Mouse (Mus musculus) adrenal gland, adult 18-20 months (tissue): Measurements from ENCODE around the gene 4930595D18Rik. TPM values are rescaled to one million over a fixed set of nuclear protein-coding genes. Genes with fewer than 3 reads are reported as not detected.

Experiments
- DNase-seq, 2 experiments: peaks; one replicate each; pipeline ENCODE4 v3.0.0; 2021 to 2022; ENCODE audit warnings: low spot score in 2 of 2
- total RNA-seq, 2 experiments: library from RNA; stranded (reverse); gene quantifications; 1 replicate in 1 of 2; 2 replicates in 1 of 2; pipeline ENCODE4 v1.2.3; 2021

Gene 4930595D18Rik
- total RNA-seq, 2 experiments from 2014 or later, result not detected

DNA sequence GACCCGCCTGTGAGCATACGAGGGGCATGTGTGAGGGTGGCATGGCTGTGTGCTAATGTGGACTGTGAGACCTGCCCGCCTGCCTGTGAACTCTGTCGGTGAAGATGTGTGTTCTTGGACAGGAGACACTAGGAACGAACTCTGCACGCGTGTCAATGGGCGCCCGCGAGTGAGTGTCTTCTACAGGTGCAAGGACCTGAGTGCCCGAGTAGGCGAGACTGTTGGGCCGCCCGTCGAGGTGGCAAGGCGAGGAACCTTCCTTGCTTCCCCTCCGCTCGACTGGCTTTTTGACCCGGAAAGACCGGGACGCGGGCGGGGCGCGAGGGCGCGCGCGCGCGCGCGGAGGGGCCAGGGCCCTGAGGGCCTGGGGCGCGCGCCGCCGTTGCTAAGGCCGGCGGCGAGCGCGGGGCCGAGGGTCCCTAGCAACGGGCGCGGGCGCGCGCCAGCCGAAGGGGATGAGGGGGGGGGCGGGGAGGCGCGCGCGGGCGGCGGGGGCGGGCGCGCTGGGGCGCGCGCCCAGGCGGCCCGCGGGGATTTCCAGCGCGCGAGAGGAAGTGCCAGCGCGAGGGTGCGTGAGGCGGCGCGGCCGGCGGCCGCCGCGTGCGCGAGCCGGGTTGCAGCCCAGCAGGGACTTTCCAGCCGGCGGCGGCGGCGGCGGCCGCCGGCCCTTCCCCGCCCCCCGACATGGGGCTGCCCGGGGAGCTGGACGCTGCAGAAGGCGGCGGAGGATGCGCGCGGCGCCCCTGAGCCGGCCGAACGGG is 18.3 kb downstream of the 4930595D18Rik start, which contains the start of gene Traf3:
Gene Traf3, plus strand, starts transcription at position 540 of the 761 bp plus-strand sequence.
- DNase-seq, result peak; percentile 63 to 72

DNA sequence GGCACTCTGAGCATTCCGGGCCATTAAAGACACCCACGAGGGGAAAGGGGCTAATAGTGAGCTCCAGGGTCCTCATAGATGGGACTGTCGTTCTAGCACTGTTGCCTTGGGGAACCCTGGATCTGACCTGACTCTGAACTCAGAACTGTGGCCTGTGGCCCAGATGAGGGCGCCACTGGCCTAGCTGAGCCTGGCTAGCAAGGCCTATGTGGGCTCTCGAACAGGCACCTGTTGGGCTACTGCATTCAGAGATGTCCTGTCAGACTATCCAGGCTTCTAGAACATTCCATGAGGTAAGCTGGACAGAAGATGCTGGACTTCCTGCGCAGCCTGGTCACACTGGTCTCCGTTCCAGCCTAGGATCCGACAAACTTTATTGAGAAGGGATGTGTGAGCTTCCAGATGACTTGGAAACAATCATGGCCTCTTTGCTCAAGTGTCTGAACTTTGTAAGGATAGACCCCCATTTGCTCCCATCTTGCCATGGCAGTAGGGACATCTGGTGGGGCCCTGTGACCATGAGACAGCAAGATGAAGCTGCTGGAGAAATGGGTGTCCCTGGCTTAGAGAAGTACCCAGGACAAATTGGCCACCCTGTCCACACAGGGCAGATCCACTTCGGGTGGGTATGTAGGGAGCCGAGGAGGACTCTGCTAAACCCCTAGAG is 19.0 kb downstream of the 4930595D18Rik start:
- DNase-seq, result no peak

DNA sequence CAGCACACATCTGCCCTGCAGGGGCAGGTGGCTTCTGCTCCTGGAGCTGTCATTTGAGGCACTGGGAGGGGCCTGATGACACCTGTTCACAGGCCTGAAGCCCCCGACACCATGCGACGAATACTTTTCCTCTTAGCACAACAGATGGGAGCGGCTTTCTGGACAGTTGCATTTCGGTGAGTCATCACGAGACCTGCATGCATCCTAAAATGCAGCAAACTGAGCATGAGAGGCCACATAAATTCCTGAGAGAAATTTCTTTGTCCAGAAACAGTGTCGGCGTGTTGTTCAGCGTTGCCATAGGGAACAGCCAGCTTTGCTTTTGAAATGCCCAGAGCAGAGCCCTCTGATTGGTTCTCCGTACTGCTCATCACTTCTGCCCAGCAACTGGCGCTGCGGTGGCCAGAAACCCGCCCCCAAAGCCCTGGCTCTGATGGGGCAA is 20.0 kb downstream of the 4930595D18Rik start:
- DNase-seq, result peak; percentile 69 to 78

DNA sequence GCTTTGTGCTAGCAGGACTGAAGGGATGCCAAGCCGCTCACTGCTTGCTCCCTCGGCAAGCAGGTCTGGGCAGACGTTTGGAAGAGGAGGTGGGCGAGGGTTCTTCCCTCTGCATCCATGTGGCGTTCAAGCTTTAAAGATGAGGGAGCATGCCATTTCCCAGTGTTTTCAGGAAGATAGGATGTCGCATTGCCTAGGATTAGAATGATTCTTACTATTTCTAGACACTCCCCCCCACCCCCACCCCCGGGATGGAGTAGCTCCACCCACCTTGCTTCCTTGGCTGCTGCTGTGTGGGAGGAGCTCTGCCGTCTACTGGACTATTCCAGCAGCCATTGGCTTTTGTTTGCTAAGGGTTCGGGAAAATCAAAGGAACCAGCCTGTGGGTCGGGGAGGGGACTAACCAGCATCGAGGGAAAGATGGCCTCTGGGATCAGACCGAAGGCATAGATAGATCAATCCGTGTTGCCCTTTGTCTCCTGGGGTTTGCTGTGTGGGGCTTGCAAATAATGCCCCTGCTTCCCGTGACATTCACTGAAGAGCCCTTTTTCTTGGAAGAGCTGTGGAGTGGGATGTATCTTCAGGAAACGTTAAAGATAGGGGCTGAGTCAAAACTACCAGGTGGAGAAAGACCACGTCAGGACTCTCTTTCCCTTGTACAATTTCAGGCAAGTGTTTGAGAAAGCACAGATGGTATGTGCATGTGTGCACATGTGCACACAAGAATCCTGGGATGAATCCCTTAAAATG is 21.8 kb downstream of the 4930595D18Rik start:
- DNase-seq, result no peak

- no peak for DNase-seq
These were observed 22.4 kb downstream of the 4930595D18Rik start for GRCm38 (mm10) chr12:111161943-111162311.

GRCm38 (mm10) chr12:111160871-111161270 is 23.4 kb downstream of the 4930595D18Rik start:
- no peak for DNase-seq

GRCm38 (mm10) chr12:111159659-111160428 is 24.4 kb downstream of the 4930595D18Rik start:
- no peak for DNase-seq

- no peak for DNase-seq
These were observed 28.5 kb downstream of the 4930595D18Rik start for GRCm38 (mm10) chr12:111155756-111156155.

GRCm38 (mm10) chr12:111154641-111155040 is 29.6 kb downstream of the 4930595D18Rik start:
- no peak for DNase-seq

GRCm38 (mm10) chr12:111153946-111154345 is 30.3 kb downstream of the 4930595D18Rik start:
- no peak for DNase-seq

GRCm38 (mm10) chr12:111152981-111153710 is 31.1 kb downstream of the 4930595D18Rik start:
- no peak for DNase-seq

GRCm38 (mm10) chr12:111152579-111152978 is 31.7 kb downstream of the 4930595D18Rik start:
- no peak for DNase-seq

DNA sequence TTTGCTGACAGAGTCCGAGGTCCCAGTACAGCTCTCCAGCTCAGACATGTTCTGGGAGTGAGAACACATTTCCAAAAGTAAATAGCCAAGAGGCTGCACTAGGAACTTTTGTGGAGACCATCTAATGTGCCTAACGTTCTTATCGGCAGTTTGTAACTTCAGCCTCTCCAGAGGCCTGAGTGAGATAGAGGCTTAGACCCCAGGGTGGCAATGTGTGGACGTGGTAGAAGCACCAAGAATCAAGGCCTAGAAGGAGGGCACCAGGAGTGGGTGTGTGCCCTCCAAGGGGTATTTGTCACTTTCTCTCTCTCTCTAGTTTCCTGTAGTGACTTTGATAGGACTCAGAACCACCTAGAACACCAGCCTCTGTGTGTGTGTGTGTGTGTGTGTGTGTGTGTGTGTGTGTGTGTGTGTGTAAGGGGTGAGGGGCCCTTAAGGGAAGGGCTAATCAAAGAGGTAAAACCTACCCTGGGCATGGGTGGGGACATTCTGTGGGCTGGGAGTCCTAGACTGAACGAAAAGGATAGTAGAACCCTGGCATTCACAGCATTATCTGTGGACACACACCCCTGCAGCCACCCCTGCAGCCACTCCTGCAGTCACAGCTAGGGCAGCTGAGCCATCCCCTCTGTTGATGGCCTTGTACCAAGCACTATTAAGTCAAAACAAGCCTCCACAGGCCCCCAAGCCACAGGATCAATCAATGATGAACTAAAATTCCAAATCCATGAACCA is 32.7 kb downstream of the 4930595D18Rik start:
- DNase-seq, result no peak

DNA sequence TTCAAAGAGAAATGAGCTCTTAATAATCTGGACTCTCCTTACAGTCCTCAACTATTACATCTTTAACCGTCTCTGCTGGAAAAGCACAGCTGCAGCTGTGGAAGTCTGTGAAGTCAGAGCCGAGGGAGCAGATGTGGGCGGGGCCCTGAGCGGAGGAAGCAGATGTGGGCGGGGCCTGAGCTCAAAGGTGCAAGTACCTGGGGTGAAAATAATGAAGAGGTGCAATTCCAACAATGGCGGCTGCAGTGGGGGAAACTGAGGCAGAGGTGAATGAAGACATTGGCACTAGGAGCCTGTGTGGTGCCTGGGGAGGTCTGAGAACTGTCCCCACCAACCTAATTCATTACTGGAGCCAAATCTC is 34.1 kb downstream of the 4930595D18Rik start:
- no peak for DNase-seq

- no peak for DNase-seq
These were observed 34.6 kb downstream of the 4930595D18Rik start for GRCm38 (mm10) chr12:111149495-111150235.

DNA sequence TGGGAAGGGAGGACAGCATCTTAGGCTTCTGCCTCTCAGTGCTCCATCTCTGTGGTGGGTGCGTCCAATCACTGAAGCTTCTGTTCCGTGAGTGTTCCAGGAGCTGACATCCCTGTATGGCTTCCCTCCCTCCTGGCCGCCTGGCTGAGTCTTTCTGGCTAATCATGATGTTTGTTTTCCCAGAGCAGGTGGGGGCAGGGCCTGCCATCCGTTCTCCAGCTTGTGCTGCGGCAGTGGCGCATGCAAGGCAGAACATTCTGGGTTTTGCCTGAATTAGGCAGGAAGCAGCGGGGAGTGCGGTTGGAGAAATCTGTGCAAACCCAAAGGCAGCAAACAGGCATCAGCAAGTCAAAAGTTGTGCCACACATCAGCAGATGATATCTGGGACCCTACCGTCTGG is 39.0 kb downstream of the 4930595D18Rik start:
- no peak for DNase-seq

DNA sequence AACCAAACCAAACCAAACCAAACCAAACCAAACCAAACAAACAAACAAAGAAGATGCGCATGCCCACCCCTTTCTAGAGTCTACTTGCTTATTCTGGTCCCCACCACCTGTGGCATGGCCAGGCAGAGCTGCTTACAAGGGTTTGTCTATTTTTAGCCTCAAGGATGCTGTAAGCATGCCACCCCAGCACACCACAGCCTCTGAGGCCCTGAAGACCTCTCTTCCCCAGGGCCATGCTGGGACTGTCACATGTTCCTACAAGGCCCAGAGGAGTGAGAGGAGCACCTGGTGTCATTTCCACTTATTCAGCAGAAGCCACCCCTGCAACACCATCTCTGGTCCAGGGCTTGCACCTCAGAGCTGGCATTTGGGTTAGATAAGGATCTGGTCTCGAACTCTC is 39.7 kb downstream of the 4930595D18Rik start:
- DNase-seq, result no peak

DNA sequence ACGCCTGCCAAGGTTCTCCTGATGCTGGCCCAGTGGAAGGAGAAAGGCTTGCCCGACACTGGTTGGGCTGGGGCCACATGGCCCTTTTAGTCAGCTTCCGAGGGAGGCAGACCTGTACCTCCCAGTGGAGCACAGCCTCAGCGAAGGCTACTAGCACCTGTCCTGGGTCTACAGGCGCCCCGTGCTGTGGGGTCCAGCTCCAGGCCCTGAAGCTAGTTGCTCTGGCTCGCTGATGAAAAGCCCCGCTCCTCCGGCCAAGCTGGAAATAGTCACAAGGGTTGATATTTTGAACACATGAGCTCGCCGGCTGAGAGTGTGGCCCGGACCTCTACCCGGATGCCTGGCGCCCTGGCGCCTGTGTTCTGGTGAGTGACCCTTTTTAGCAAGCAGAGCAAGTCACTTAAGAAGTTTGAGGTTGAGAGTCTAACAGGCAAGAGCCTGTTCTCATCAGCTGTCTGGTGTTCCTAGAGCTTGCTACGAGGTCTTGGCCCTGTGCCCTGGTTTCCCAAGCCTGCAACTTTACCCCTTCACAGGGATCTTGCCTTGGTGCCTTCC is 40.7 kb downstream of the 4930595D18Rik start:
- no peak for DNase-seq
